Mouse (Mus musculus) E14TG2a.4 (cell line): ENCODE data around the gene Trp53i11.

Source experiments
- H3K27me3 ChIP-seq: 2 replicates; pipeline ENCODE4 v1.6.1; 2014; ENCODE audit warnings: low read length, control low read depth; ENCODE audit not compliant: insufficient read depth
- H3K36me3 ChIP-seq: 2 replicates; pipeline ENCODE4 v1.6.1; 2014; ENCODE audit warnings: low read length, control low read depth; ENCODE audit not compliant: insufficient read depth
- H3K4me1 ChIP-seq: replicated peaks from 2 replicates; pipeline ENCODE4 v1.6.1; 2014; ENCODE audit warnings: low read depth, low read length, control low read depth
- H3K4me3 ChIP-seq: replicated peaks from 2 replicates; pipeline ENCODE4 v1.5.1; 2014; ENCODE audit warnings: mild to moderate bottlenecking, low read length
- H3K9me3 ChIP-seq: 2 replicates; pipeline ENCODE4 v1.6.1; 2014; ENCODE audit warnings: low read length, control low read depth
- CTCF ChIP-seq: conservative IDR thresholded peaks from 2 replicates; pipeline ENCODE4 v1.5.1; 2014; ENCODE audit warnings: low read length
- NANOG ChIP-seq: IDR thresholded peaks from 2 replicates; pipeline ENCODE4 v1.6.1; 2014; ENCODE audit warnings: borderline replicate concordance, low read length, mixed read lengths
- POU5F1 ChIP-seq: IDR thresholded peaks from 2 replicates; pipeline ENCODE4 v1.6.1; 2014; ENCODE audit warnings: low read length, borderline replicate concordance

The Trp53i11 gene

DNA sequence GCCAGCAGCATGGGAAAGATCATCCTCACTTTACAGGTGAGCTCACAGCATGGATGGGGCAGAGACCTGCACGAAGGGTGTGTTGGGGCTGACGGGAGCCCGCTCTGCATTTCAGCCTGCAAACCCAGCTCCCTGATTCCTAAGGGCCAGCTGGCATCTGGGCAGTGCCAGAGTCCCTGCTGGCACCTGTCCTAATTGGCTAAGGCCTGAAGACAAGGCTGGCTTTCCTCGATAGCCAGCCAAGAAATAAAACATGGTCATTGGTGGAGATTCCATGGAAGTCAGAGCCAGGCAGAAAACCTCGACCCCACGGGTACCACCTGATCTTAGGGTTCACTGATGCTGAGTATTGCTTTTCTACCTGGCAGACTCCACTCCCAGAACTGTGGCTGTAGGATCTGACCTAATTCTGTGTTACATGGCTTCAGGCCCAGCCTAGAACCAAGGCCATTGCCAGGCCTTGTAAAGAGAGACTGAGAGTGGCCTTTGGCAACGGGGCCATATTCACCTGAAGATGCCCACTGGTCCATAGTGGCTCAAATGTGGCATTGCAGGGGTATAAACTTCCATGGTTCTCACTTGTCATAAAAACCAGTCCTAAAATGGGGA lies 34.4 kb upstream of the Trp53i11 start:
- no peaks in the 10 kb centered on the region for H3K36me3 ChIP-seq
- H3K4me3 ChIP-seq = no peak overlapping the region
- H3K9me3 ChIP-seq = no peaks in the 10 kb centered on the region
- no peak for TF ChIP-seq CTCF
- no peak for TF ChIP-seq NANOG
- TF ChIP-seq POU5F1 = no peak
- H3K27me3 ChIP-seq = no peaks in the 10 kb centered on the region; the same call in none of the 2 replicates
- H3K4me1 ChIP-seq = peaks cover 32% of the 10 kb centered on the region

DNA sequence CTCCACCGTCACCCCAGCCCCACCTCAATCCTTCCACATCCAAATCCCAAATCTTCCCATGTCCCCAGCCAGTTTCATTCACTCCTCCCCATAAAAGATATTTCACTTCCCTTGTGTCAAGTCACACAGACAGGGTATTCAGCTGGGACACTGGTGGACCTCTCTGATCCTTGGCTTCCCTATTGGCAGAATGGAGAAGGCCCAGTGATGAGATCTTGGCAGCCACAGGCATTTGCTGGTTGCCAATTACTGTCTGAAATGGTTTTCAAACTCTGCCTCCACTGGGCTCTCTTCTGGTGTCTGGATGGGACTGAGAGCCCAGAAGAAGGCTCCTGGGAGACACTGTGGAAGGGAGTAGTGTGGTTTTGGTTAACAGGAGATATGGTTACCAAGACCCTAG lies 33.5 kb upstream of the Trp53i11 start:
- no peaks in the 10 kb centered on the region for H3K9me3 ChIP-seq
- peaks cover 3% of the 10 kb centered on the region for H3K27me3 ChIP-seq
- H3K4me1 ChIP-seq = peaks cover 32% of the 10 kb centered on the region
- H3K36me3 ChIP-seq = no peaks in the 10 kb centered on the region
- H3K4me3 ChIP-seq = no peak overlapping the region
- no peak for TF ChIP-seq POU5F1
- no peak for TF ChIP-seq NANOG
- TF ChIP-seq CTCF = no peak

DNA sequence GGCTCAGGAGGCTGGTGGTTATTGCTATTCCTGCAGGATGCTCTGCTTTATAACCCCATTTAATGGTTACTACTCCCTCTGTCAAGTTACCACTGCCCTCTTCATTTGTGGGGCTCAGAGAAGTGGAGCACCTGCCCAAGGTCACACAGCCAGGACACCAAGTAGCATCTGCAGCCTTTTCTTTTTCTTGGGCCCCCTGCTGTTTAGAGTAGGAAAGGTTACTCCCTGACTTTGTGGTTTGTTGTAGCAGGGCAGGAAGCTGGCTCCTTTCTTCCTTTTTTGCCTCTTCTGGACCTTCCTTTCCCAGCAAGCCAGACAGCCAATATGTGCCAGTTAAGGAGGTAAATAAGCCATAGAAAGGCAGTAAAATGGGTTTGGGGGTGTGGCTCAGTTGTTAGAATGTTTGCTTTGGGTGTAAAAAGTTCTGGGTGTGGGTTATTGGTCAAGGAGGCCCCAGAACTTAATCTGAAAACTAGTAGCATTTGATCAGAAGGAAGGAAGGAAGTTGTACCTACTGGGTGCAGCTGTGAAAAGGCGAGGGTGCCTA lies 32.8 kb upstream of the Trp53i11 start:
- H3K4me3 ChIP-seq = no peak overlapping the region
- TF ChIP-seq POU5F1 (no peak), CTCF (no peak), NANOG (no peak; the same call in 1 of the 2 replicates)
- H3K9me3 ChIP-seq = no peaks in the 10 kb centered on the region
- H3K27me3 ChIP-seq = peaks cover 10% of the 10 kb centered on the region
- H3K36me3 ChIP-seq = no peaks in the 10 kb centered on the region
- peaks cover 32% of the 10 kb centered on the region for H3K4me1 ChIP-seq

DNA sequence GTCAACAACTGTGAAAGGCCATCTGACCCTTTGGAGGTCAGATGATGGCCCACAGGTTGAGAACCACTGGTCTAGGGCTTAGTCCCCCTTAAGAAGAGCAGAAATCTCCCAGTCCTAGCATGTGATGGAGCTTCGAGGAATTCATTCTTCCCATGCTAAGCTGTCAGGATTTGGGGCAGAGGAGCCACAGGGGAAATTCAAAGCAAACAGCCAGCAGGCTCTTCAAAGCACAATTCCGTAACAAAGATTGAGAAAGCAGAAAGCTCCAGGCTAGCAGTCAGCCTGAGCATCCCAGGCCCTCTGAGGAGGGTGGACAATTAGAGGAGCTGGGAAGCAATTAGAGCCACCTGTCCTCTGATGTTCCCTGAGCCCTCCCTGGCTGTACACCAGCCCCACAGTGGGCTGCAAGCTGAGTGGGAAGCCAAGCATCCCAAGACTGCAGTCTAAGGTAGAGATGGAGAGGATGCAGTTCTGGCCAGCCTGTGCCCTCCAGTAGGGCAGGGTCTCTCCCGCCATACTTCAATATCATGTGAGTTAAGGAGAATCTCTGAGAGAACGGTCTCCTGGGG lies 26.8 kb upstream of the Trp53i11 start:
- Histone ChIP-seq H3K9me3 (no peaks in the 10 kb centered on the region), H3K27me3 (peaks cover 35% of the 10 kb centered on the region), H3K36me3 (no peaks in the 10 kb centered on the region), H3K4me3 (no peak overlapping the region), H3K4me1 (peaks cover 20% of the 10 kb centered on the region)
- TF ChIP-seq CTCF (no peak), POU5F1 (no peak), NANOG (no peak)

DNA sequence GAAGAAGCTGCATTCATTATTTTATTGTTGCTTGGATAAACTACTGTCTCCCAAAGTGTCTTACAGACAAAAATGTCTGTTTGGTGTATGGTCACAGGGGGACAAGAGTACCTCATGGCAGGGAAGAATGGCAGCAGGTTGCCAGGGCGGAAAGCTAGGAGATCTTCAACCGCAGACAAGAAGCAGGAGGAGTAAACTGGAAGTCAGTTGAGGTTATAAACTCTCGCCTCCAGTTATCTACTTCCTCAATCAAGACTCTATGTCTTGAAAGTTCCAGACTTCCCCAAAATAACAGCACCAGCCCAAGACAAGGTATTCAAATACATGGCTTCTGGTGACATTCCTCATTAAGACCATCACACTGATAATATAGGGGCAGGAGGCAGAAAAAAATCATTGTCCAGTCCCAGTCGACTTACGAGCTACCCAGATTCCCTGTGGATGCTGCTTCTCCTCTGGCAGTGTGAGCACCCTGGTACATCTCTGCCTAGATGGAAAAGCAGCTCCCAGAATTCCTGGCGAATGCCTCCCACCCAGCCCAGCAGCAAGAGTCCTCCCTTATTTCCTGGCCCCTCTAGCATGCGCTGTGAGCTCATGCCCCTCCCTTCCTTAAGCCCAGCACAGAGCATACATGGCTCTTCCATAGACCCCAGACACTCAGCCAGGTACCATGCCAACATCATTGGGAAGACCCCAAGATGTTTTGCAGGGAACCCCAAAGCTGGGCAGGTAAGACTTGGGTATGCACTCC lies 25.3 kb upstream of the Trp53i11 start:
- H3K27me3 ChIP-seq = peaks cover 38% of the 10 kb centered on the region
- H3K9me3 ChIP-seq = no peaks in the 10 kb centered on the region
- no peak overlapping the region for H3K4me3 ChIP-seq
- no peaks in the 10 kb centered on the region for H3K36me3 ChIP-seq
- TF ChIP-seq NANOG (no peak), CTCF (no peak), POU5F1 (no peak)
- H3K4me1 ChIP-seq = peaks cover 20% of the 10 kb centered on the region

DNA sequence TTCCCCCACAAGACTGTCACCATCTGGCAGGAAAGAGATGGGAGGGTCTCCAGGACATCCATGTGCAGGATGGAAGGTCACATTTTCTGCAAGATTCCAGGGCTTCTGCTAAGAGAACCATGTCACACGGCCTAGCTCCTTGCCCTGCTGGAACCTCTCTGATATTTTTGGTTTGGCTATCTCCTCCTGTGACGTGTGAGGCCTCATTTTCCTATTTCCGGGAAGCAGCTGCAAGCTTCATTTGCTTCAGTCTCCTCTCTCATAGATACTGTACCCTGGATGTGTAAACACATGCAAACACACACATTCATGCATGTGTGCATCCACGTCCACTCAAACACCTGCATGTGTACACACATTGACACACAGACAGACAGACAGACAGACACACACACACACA lies 24.6 kb upstream of the Trp53i11 start:
- Histone ChIP-seq H3K36me3 (no peaks in the 10 kb centered on the region), H3K27me3 (peaks cover 44% of the 10 kb centered on the region), H3K4me3 (no peak overlapping the region), H3K9me3 (no peaks in the 10 kb centered on the region), H3K4me1 (peaks cover 20% of the 10 kb centered on the region)
- TF ChIP-seq POU5F1 (no peak), CTCF (no peak), NANOG (no peak)

DNA sequence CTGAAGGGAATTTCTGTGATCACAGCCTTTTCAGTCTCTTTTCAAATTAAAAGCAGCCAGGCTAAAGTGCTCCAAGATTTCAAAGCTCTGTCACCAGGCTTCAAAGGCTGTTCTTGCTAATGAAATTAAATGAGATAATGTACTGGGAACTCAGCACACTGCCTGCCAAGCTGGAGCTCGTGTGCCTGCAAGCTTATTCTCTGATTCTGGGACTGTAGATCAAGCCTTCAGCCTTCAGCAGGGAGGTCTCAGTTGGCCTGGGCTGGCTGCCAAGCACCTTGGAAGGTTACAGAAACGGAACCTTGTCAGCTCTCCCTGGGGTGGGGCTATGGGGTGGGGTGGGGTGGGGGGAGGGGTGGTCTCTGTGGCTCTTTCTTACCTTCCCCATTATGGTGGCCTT lies 24.0 kb upstream of the Trp53i11 start:
- Histone ChIP-seq H3K4me3 (no peak overlapping the region), H3K4me1 (peaks cover 20% of the 10 kb centered on the region), H3K36me3 (no peaks in the 10 kb centered on the region), H3K9me3 (no peaks in the 10 kb centered on the region), H3K27me3 (peaks cover 48% of the 10 kb centered on the region)
- no peak for TF ChIP-seq CTCF
- TF ChIP-seq NANOG = no peak
- no peak for TF ChIP-seq POU5F1

DNA sequence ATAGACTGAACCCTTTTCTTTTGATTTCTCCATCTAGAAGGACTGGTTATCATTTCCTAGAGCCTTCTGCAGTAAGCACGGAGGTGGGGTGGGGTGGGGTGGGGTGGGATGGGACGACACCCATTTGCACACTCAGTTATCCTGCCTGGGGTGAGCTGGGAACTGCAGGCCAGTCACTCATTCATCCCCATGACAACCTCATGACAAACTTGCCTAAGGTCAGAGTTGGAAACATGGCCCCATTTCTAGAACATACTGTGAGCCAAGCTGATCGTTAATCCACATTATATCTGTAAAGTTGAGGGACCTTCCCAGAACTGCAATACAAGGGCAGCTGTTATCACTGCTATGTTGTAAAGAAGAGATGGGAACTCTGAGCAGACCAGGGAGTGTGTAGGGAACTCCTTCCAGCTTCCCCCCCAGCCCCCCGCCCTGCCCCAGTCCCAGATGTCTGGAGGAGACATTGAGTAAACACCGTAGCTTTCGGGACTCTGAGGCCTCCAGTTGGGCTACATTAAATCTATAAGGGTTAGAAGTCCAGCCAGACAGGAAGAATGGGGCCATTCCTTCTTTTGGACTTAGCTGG lies 23.5 kb upstream of the Trp53i11 start:
- Histone ChIP-seq H3K9me3 (no peaks in the 10 kb centered on the region), H3K27me3 (peaks cover 50% of the 10 kb centered on the region), H3K36me3 (no peaks in the 10 kb centered on the region), H3K4me1 (peaks cover 20% of the 10 kb centered on the region), H3K4me3 (no peak overlapping the region)
- TF ChIP-seq NANOG (no peak), CTCF (no peak), POU5F1 (no peak)
